Mouse (Mus musculus) limb, embryonic 13.5 days (tissue): ENCODE data around the gene Soga3. TPM values are rescaled to one million over a fixed set of nuclear protein-coding genes. Genes with fewer than 3 reads are reported as not detected.

Experiments used
- ATAC-seq: fragments of 200-750 bp; cut with Nextera tagmentation; 2 replicates; pipeline ENCODE4 v1.8.0; 2017; ENCODE audit warnings: low read depth, moderate number of reproducible peaks, moderate TSS enrichment; ENCODE audit not compliant: low FRiP score
- H3K27ac ChIP-seq: fragments of 300-500 bp; sonication (generic); 2 replicates; pipeline ENCODE4 v1.5.1; 2015; ENCODE audit warnings: inconsistent platforms, mild to moderate bottlenecking, moderate library complexity
- H3K27me3 ChIP-seq: fragments of 300-500 bp; sonication (generic); 2 replicates; pipeline ENCODE4 v1.6.1; 2015; ENCODE audit warnings: mild to moderate bottlenecking, inconsistent platforms
- H3K36me3 ChIP-seq: fragments of 300-500 bp; sonication (generic); 2 replicates; pipeline ENCODE4 v1.6.1; 2015; ENCODE audit warnings: inconsistent platforms, mild to moderate bottlenecking, moderate library complexity
- H3K4me1 ChIP-seq: fragments of 300-500 bp; sonication (generic); 2 replicates; pipeline ENCODE4 v1.6.1; 2015; ENCODE audit warnings: inconsistent platforms
- H3K4me2 ChIP-seq: fragments of 300-500 bp; sonication (generic); replicated peaks from 2 replicates; pipeline ENCODE4 v1.6.1; 2015; ENCODE audit warnings: inconsistent platforms, mild to moderate bottlenecking, moderate library complexity
- H3K4me3 ChIP-seq: fragments of 300-500 bp; sonication (generic); 2 replicates; pipeline ENCODE4 v1.5.1; 2015; ENCODE audit warnings: moderate library complexity, mild to moderate bottlenecking, inconsistent platforms
- H3K9ac ChIP-seq: fragments of 300-500 bp; sonication (generic); 2 replicates; pipeline ENCODE4 v1.6.1; 2015; ENCODE audit warnings: mild to moderate bottlenecking, inconsistent platforms
- H3K9me3 ChIP-seq: fragments of 300-500 bp; sonication (generic); 2 replicates; pipeline ENCODE4 v1.6.1; 2016; ENCODE audit warnings: inconsistent platforms
- WGBS: fragments of 180-500 bp; shearing (Covaris S2); methylation state at CpG from one replicate; pipeline ENCODE4 v1.1.7; 2015; 5-methylcytosine and 5-hydroxymethylcytosine counted together
- polyA plus RNA-seq: library from polyadenylated mRNA; unstranded; fragments of >200 nt; fragmentation: Nextera tagmentation; extraction: Ambion mirVana; gene quantifications from 2 replicates; pipeline ENCODE4 v1.2.1, GENCODE M21; 2015

Soga3 gene
- 0.94 and 1.5 TPM in 2 replicates for polyA plus RNA-seq

DNA sequence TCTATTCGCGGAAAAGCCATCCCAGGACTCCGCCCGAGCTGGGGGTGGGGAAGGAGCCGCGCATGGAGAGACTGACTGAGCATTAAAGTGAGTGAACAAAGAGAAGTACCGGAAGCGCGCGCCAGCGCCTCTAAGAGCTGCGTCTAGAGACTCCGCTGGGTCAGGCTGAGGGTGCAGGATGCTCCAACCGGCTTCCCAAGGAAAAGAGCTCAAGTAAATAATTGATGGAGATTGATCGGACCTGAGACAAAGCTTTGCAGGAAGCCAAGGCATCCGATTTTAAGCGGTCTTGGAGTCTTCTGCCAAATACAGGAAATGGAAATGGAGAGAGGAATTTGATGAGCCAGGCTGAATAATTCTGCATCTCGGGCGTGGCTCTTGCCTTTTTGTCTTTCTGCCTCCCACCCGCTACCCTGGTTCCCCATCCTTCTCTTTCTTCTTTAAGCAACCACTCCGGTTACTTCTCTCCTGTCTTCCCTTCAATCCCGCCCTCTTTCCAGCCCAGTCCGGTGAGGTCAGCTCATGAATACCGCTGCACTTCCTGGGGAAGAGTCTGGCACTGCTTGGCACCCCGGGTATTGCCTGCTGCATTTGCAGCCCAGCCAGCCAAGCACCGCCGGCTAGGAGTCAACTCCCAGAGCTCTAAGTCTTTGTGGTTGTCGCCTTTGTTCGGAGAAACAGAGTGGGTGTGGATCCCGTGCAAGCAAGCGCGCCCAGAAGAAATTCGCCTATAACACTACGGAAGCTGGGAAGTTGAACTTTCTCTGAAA, at the start of gene Soga3:
Soga3 (plus strand) TSS at position 274 of the 770 bp plus-strand sequence.
- Histone ChIP-seq H3K4me3 (peak within 1 kb of the TSS; percentile 33), H3K27me3 (peaks cover 64% of the 10 kb centered on the region), H3K27ac (no peak within 1 kb of the TSS), H3K4me2 (peak within 1 kb of the TSS; percentile 56), H3K4me1 (peaks cover 30% of the 10 kb centered on the region), H3K9ac (no peak within 1 kb of the TSS), H3K9me3 (no peaks in the 10 kb centered on the region), H3K36me3 (no peaks in the 10 kb centered on the region)
- under 1% methylated on average over 34 of the region's 34 CpGs for WGBS
- no peak for ATAC-seq

DNA sequence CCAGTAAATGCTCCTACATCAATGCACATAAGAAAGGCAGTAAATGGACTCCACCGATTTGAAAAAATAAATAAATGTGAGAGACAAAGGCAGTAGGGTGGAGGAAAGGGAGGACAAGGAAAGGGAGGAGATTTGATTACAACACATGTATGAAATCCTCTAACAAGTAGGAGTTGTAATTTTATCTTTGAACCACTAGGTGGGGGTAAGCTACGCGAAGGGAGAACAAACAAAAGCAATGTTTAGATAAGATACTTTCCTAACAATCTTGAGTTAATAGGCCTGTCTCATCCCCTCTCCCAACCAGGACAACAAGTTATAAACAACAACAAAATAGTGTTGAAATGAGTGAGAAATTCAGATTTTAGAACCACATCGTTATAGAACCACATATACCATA, 36.7 kb upstream of the Soga3 start:
- ATAC-seq = no peak
- H3K4me3 ChIP-seq = no peak overlapping the region
- H3K27ac ChIP-seq = no peak overlapping the region
- no peaks in the 10 kb centered on the region for H3K27me3 ChIP-seq
- 15% methylated on average over 4 of the region's 4 CpGs for WGBS
- no peak overlapping the region for H3K9ac ChIP-seq
- no peak overlapping the region for H3K4me2 ChIP-seq
- H3K9me3 ChIP-seq = no peaks in the 10 kb centered on the region
- H3K4me1 ChIP-seq = no peaks in the 10 kb centered on the region
- no peaks in the 10 kb centered on the region for H3K36me3 ChIP-seq

DNA sequence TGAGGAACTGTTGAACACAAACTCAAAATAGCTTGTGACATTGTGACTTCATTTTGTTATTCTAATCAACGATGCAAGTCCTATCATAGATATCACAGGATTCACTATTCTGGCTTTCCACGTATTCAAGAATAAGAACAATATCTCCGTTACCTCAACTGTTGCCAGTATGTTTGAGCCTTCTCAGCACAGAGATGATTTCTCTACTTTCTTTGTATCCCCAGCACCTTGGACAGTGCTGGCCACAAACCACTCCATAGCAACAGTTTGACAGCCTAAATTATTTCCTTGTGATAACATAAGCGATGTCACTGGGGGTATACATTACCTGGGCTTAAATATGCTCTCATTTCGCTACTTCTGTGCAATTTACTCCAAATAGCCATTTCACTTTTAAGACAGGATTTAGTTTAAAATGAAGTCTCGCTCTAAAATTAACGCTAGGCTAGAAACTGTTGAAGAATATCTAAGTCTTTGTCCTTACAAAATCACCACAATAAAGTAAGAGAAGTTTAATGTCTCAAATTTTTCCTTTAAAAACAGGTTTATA, 1.0 kb upstream of the Soga3 start:
- H3K27me3 ChIP-seq = peaks cover 52% of the 10 kb centered on the region
- H3K4me1 ChIP-seq = peaks cover 22% of the 10 kb centered on the region
- ATAC-seq = no peak
- no peaks in the 10 kb centered on the region for H3K9me3 ChIP-seq
- no peak overlapping the region for H3K27ac ChIP-seq
- H3K9ac ChIP-seq = no peak overlapping the region
- WGBS = 32% methylated on average over 7 of the region's 7 CpGs
- H3K4me3 ChIP-seq = no peak overlapping the region
- no peaks in the 10 kb centered on the region for H3K36me3 ChIP-seq
- H3K4me2 ChIP-seq = no peak overlapping the region

DNA sequence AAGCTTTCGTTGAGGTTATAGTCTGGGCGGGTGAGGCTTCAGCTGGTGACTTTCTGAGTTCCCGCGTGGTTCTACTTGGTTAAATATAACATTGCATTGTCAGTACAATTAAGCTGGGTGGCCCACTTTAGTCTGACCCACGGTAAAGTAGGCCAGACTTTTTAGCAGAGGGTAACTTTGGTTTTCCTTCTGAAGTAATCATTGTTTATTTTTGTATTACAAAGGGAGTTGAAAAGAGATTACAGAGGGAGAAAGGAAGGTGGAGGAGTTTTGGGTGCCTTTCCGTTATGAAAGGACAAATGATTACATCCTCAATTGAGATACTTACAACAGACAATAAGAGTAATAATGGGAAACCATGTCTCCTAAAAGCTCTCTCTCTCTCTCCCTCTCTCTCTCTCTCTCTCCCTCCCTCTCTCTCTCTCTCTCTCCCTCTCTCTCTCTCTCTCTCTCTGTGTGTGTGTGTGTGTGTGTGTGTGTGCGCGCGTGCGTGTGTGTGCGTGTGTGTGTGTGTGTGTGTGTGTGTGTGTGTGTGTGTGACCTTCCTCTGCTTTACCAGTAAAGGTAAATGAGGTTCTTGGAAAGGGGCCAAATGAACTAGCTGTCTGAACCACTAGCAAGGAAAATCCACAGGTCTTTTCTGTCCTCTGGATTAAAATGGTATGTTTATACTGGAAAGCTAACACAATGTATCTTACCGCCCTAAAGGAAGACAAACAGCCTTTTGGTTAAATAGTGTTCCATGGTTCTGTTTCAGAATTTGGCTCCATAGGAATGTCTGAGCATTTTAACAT, 1.2 kb downstream of the Soga3 start:
- H3K4me3 ChIP-seq = no peak overlapping the region
- H3K36me3 ChIP-seq = no peaks in the 10 kb centered on the region
- peaks cover 30% of the 10 kb centered on the region for H3K4me1 ChIP-seq
- H3K9me3 ChIP-seq = no peaks in the 10 kb centered on the region
- H3K27me3 ChIP-seq = peaks cover 74% of the 10 kb centered on the region
- ATAC-seq = no peak
- H3K9ac ChIP-seq = no peak overlapping the region
- WGBS = 12% methylated on average over 7 of the region's 12 CpGs
- peak overlapping the region; percentile 56; the same call in 1 of the 2 replicates for H3K4me2 ChIP-seq
- H3K27ac ChIP-seq = no peak overlapping the region

DNA sequence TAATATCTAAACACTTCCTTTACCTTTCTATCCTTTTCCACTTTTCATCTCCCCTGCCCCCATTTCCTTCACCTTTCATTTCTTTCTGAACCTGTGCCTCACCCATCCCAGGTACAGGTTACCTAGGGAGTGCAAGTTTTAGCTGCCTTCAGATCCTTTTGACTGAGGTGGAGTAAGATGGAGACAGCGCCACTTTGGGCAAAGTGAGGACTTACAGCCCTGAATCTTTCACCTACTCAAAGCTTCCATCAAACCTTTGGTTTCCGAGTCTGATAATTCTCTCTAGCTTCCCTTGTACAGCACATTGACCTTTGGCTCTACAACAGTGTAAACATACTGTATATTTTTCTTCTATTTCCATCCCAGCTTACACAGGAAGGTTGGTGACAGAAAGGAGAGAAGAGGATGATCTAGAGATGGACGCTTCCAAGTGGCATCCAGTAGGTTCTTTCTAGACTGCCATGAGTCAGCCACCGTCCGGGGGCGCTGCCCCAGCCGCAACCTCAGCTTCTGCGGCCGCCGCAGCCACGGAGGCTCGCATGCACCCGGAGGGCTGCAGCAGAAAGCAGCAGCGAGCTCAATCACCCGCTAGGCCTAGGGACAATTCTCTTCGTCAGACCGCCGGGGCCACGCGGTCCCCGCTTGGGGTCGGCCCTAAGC, 2.7 kb downstream of the Soga3 start:
- peak overlapping the region; percentile 55 for H3K4me3 ChIP-seq
- no peaks in the 10 kb centered on the region for H3K9me3 ChIP-seq
- no peak for ATAC-seq
- H3K36me3 ChIP-seq = no peaks in the 10 kb centered on the region
- no peak overlapping the region for H3K9ac ChIP-seq
- peak overlapping the region; percentile 97 for H3K4me2 ChIP-seq
- H3K4me1 ChIP-seq = peaks cover 30% of the 10 kb centered on the region
- H3K27ac ChIP-seq = no peak overlapping the region
- H3K27me3 ChIP-seq = peaks cover 76% of the 10 kb centered on the region
- under 1% methylated on average over 22 of the region's 22 CpGs for WGBS

DNA sequence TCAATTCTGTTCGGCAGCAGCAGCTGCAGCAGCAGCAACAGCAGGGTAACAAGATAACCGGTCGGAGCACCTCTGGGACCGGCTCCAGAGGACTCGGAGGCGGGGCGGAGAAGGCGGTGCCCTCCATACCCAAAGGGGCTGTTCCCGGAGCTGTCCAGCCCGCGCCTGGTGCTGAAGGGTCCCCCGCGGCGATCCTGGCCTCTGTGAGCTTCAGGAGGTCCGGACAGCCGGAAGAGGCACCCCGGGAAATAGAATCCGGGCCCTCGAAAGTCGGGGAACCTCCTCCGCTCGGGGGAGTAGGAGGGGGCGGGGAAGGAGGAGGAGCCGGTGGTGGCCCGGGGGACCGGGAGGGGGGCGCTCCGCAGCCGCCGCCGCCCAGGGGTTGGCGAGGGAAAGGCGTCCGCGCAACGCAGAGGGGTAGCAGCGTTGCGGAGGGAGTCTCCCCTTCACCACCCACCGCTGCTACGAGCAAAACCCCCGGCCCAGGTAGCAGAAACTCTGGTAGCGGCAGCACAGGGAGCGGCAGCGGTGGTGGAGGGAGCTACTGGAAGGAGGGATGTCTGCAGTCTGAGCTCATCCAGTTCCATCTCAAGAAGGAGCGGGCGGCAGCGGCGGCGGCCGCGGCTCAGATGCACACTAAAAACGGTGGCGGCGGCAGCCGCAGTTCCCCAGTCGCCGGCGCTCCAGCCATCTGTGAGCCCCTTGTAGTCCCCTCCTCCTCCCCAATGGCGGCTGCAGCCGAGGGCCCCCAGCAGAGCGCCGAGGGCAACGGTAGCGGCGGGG, 3.4 kb downstream of the Soga3 start:
- Histone ChIP-seq H3K4me1 (peaks cover 30% of the 10 kb centered on the region), H3K9ac (peak overlapping the region; percentile 31; the same call in 1 of the 2 replicates), H3K4me2 (peak overlapping the region; percentile 97), H3K27ac (no peak overlapping the region), H3K36me3 (no peaks in the 10 kb centered on the region), H3K4me3 (peak overlapping the region; percentile 55), H3K9me3 (no peaks in the 10 kb centered on the region), H3K27me3 (peaks cover 76% of the 10 kb centered on the region)
- under 1% methylated on average over 64 of the region's 65 CpGs for WGBS
- ATAC-seq = peak; percentile 91

DNA sequence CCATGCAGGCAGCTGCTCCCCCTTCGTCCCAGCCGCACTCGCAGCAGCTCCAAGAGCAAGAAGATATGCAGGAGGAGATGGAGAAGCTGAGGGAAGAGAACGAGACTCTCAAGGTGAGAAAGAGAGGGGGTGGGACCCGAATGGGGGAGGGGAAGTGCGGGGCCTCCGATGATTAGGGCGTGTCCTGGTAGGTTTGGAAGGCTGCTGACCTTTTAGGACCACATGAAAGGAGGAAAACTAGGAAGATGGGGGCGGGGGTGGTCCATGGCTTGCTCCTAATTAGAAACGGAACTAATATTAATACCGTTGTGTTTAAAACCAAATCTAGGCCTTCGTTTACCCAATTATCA, 4.0 kb downstream of the Soga3 start:
- no peaks in the 10 kb centered on the region for H3K9me3 ChIP-seq
- H3K36me3 ChIP-seq = no peaks in the 10 kb centered on the region
- no peak for ATAC-seq
- H3K9ac ChIP-seq = peak overlapping the region; percentile 31; the same call in 1 of the 2 replicates
- H3K4me1 ChIP-seq = peaks cover 30% of the 10 kb centered on the region
- under 1% methylated on average over 12 of the region's 12 CpGs for WGBS
- H3K4me3 ChIP-seq = peak overlapping the region; percentile 55
- H3K27me3 ChIP-seq = peaks cover 71% of the 10 kb centered on the region
- H3K4me2 ChIP-seq = peak overlapping the region; percentile 97
- H3K27ac ChIP-seq = no peak overlapping the region

DNA sequence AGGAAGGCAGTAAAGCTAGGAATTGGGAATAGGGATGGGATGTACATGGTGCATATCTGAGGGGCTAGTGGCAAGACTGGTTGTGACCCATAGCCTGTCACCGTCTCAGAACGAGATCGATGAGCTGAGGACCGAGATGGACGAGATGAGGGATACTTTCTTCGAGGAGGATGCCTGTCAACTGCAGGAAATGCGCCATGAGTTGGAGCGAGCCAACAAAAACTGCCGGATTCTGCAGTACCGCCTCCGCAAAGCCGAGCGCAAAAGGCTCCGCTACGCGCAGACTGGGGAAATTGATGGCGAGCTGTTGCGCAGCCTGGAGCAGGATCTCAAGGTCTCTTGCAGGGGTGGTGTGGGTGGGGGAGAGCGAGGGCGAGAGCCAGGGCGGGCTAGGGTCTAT, 4.4 kb downstream of the Soga3 start:
- Histone ChIP-seq H3K4me2 (peak overlapping the region; percentile 97), H3K27me3 (peaks cover 69% of the 10 kb centered on the region), H3K4me3 (peak overlapping the region; percentile 55), H3K27ac (no peak overlapping the region), H3K9me3 (no peaks in the 10 kb centered on the region), H3K36me3 (no peaks in the 10 kb centered on the region), H3K9ac (no peak overlapping the region), H3K4me1 (peaks cover 30% of the 10 kb centered on the region)
- WGBS = 1% methylated on average over 21 of the region's 21 CpGs
- no peak for ATAC-seq

DNA sequence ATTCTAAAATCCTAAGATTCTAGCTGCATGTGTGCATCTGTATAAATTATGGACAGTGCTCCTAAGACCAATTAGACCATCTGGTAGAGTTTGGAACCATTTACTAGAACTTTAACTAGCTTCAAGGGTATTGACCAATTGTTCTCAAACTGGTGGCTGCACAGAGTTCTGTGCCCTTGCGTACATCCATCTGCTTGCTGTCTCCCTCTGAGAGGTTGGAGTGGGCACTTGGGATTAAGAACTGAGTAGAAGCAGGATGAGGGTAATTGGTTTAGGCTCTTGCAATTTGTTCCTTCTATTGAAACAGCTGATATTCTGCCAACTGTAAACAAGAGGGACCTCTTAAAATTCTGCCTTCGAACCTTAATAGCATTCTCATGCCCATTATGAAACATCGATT, 11.7 kb downstream of the Soga3 start:
- H3K27ac ChIP-seq = no peak overlapping the region
- H3K9ac ChIP-seq = no peak overlapping the region
- 80% methylated on average over 3 of the region's 3 CpGs for WGBS
- no peaks in the 10 kb centered on the region for H3K4me1 ChIP-seq
- ATAC-seq = no peak
- no peak overlapping the region for H3K4me2 ChIP-seq
- H3K4me3 ChIP-seq = no peak overlapping the region
- no peaks in the 10 kb centered on the region for H3K27me3 ChIP-seq
- H3K9me3 ChIP-seq = no peaks in the 10 kb centered on the region
- no peaks in the 10 kb centered on the region for H3K36me3 ChIP-seq

DNA sequence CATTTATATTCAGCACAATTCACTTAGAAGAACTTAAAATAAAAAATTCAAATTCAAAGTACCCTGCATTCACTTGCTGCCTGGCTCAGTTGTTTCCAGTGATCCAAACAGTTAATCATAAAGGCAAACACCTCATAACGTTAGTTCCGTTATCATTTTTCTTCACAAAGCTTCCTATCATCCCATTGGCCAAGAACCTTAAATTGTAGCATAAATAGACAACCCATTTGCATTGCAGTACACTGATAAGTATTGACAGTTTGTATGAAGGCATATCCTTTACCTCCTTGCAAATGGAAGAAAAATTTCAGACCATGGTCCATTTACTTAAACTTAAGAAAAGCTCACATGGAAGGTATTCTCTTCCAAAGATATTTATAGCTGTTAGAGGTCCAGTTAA, 18.0 kb downstream of the Soga3 start:
- Histone ChIP-seq H3K4me2 (no peak overlapping the region), H3K4me3 (no peak overlapping the region), H3K27ac (no peak overlapping the region), H3K9ac (no peak overlapping the region), H3K36me3 (no peaks in the 10 kb centered on the region), H3K9me3 (no peaks in the 10 kb centered on the region), H3K27me3 (no peaks in the 10 kb centered on the region), H3K4me1 (no peaks in the 10 kb centered on the region)
- no peak for ATAC-seq
- WGBS = 84% methylated on average over 2 of the region's 2 CpGs

DNA sequence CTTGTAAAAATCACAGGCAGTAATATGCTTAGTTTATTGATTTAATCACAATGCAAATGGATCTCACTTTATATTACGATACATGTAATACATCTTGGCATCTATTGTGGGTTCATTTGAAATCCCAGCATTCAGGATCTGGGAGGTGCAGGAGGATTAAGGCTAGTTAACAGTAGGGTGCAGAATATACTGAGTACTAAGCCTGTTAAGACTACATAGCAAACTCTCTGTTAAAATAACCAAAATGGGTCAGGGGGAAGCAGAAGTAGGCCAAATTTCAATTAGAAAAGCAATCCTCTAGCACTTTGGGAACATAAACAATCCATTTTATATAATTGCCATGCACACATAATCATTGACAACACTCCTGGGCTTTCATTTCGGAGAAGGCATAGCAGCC, 30.1 kb downstream of the Soga3 start:
- Histone ChIP-seq H3K36me3 (no peaks in the 10 kb centered on the region), H3K9me3 (no peaks in the 10 kb centered on the region), H3K4me1 (no peaks in the 10 kb centered on the region), H3K4me3 (no peak overlapping the region), H3K4me2 (no peak overlapping the region), H3K9ac (no peak overlapping the region), H3K27ac (no peak overlapping the region), H3K27me3 (no peaks in the 10 kb centered on the region)
- 88% methylated on average over 2 of the region's 2 CpGs for WGBS
- no peak for ATAC-seq
